ENCODE assay signal across 18 mouse cellular contexts in genomic region chr5:118647384-118647783, GRCm38 (mm10).
DNase-seq lines count a peak whose midpoint lies in the region; ATAC-seq and TF ChIP-seq lines count a peak whose summit lies in the region.
"Had no signal": no experiment of that assay in that cellular context is flagged by ENCODE, and none has a peak within 500 bp of the region (broad histone marks: within the 10 kb centered on the region; RNA-seq: fewer than 3 reads in every experiment).

No protein-coding gene starts in this region.

- TF ChIP-seq RAD21 in MEL (IDR thresholded peaks at IDR 0.05; ENCODE audit: low read depth, low read length) = no peak

- H3K9me3 ChIP-seq in liver, embryonic 13.5 days (replicated peaks) = no peaks in the 10 kb centered on the region
- no peaks in the 10 kb centered on the region for H3K9me3 ChIP-seq in MEL (replicated peaks; ENCODE audit: insufficient read depth, low read length)
- H3K9me3 ChIP-seq in liver, postnatal 0 days (ENCODE audit: low read length) = no peaks in the 10 kb centered on the region
- H3K9me3 ChIP-seq: forebrain, embryonic 12.5 days; midbrain, embryonic 15.5 days had no signal

- H3K27ac ChIP-seq in liver, embryonic 13.5 days = 0 out of 2 replicates have a peak overlapping the region, but pooled peaks have one; percentile 40
- peak overlapping the region; percentile 78 for H3K27ac ChIP-seq in MEL (ENCODE audit: control insufficient read depth, low read depth, low read length)
- H3K27ac ChIP-seq in liver, postnatal 0 days (ENCODE audit: low read depth) = peak overlapping the region; percentile 46
- H3K27ac ChIP-seq: forebrain, embryonic 12.5 days; midbrain, embryonic 15.5 days had no signal

- no peak for TF ChIP-seq EP300 in MEL (IDR thresholded peaks at IDR 0.05; ENCODE audit: low read depth in 1 of 2, low read length in 2 of 2)
- TF ChIP-seq EP300 in liver, postnatal 0 days (IDR thresholded peaks at IDR 0.05; ENCODE audit: low read depth) = no peak

- H3K36me3 ChIP-seq in liver, embryonic 13.5 days = no peaks in the 10 kb centered on the region
- H3K36me3 ChIP-seq in MEL (ENCODE audit: control insufficient read depth in 1 of 2, insufficient read depth in 2 of 2, low read length in 2 of 2) = peaks cover 0 to 32% of the 10 kb centered on the region in 2 experiments; a peak in 2 of 4 replicates
- H3K36me3 ChIP-seq in liver, postnatal 0 days (replicated peaks; ENCODE audit: insufficient read depth, low read length) = no peaks in the 10 kb centered on the region
- no peaks in the 10 kb centered on the region for H3K36me3 ChIP-seq in splenic B cell, adult 2 months (ENCODE audit: control insufficient read depth, insufficient read depth, low read length, poor library complexity, severe bottlenecking)
- H3K36me3 ChIP-seq: forebrain, embryonic 12.5 days; midbrain, embryonic 15.5 days had no signal

- peaks cover 30% of the 10 kb centered on the region for H3K79me2 ChIP-seq in MEL (ENCODE audit: control insufficient read depth, insufficient read depth, low read length, poor library complexity)

- TF ChIP-seq POLR2A in MEL (IDR thresholded peaks at IDR 0.05; ENCODE audit: control insufficient read depth in 1 of 2, insufficient read depth in 1 of 2, low read depth in 1 of 2, low read length in 2 of 2, poor library complexity in 1 of 2) = no peak

- H3K4me1 ChIP-seq in liver, embryonic 13.5 days (replicated peaks) = peaks cover 75% of the 10 kb centered on the region
- H3K4me1 ChIP-seq in MEL (ENCODE audit: control insufficient read depth in 1 of 2, insufficient read depth in 2 of 2, low read length in 2 of 2) = peaks cover 20 to 33% of the 10 kb centered on the region in 2 experiments
- H3K4me1 ChIP-seq in liver, postnatal 0 days (ENCODE audit: insufficient read depth) = peaks cover 59% of the 10 kb centered on the region

- H3K4me2 ChIP-seq in liver, embryonic 13.5 days = no peak overlapping the region
- no peak overlapping the region for H3K4me2 ChIP-seq in liver, postnatal 0 days (ENCODE audit: low read depth, low read length)
- H3K4me2 ChIP-seq: forebrain, embryonic 12.5 days; midbrain, embryonic 15.5 days had no signal

- intact Hi-C loops in gastrocnemius, postnatal 36 days (cut with DNase I) = no loop called here

- no peaks in the 10 kb centered on the region for H3K27me3 ChIP-seq in liver, embryonic 13.5 days
- no peaks in the 10 kb centered on the region for H3K27me3 ChIP-seq in MEL (ENCODE audit: control insufficient read depth in 1 of 2, insufficient read depth in 2 of 2, low read length in 2 of 2)
- no peaks in the 10 kb centered on the region for H3K27me3 ChIP-seq in liver, postnatal 0 days (ENCODE audit: insufficient read depth, low read length)
- H3K27me3 ChIP-seq in splenic B cell, adult 2 months (ENCODE audit: control insufficient read depth, insufficient read depth, low read length, poor library complexity, severe bottlenecking) = no peaks in the 10 kb centered on the region
- H3K27me3 ChIP-seq: forebrain, embryonic 12.5 days; midbrain, embryonic 15.5 days; Patski had no signal

- ATAC-seq in liver, embryonic 13.5 days (ENCODE audit: low read depth) = no peak
- peak; percentile 18; the same call in 1 of the 2 replicates for ATAC-seq in liver, postnatal 0 days
- ATAC-seq: midbrain, embryonic 15.5 days; Patski had no signal

- WGBS in liver, embryonic 13.5 days (ENCODE audit: insufficient replicate concordance) = 39% methylated on average over 6 of the region's 6 CpGs
- 31% methylated on average over 6 of the region's 6 CpGs for WGBS in liver, postnatal 0 days (ENCODE audit: insufficient replicate concordance)

- no peak for DNase-seq in liver, embryonic 13.5 days
- DNase-seq in liver (no peak), MEL (ENCODE audit: low read depth, low spot score) (peak; percentile 79)
- DNase-seq in liver, postnatal 0 days = no peak
- peak; percentile 73 for DNase-seq in splenic B cell, adult 2 months (ENCODE audit: low read depth, low spot score)
- no peak for DNase-seq in right cerebral cortex, adult 2 months (ENCODE audit: low spot score in 2 of 2)
- DNase-seq in gastrocnemius, postnatal 36 days = no peak
- no peak for DNase-seq in kidney, adult 18-20 months
- DNase-seq: cerebellum, adult 11-12 months; heart, adult 11 months; kidney, adult 11 months; layer of hippocampus, postnatal 36 days; lung, adult 18-20 months; lung, postnatal 36 days; right cerebral cortex, postnatal 4 days had no signal

- 0 out of 2 replicates have a peak overlapping the region, but pooled peaks have one; percentile 10 for H3K9ac ChIP-seq in liver, embryonic 13.5 days
- peak overlapping the region; percentile 48 for H3K9ac ChIP-seq in MEL (ENCODE audit: control insufficient read depth, low read depth, low read length, poor library complexity, severe bottlenecking)
- no peak overlapping the region for H3K9ac ChIP-seq in liver, postnatal 0 days (replicated peaks)
- H3K9ac ChIP-seq: forebrain, embryonic 12.5 days; midbrain, embryonic 15.5 days had no signal

- H3K4me3 ChIP-seq in liver, embryonic 13.5 days (replicated peaks) = no peak overlapping the region
- H3K4me3 ChIP-seq in MEL (ENCODE audit: control insufficient read depth in 1 of 2, insufficient read depth in 1 of 2, low read depth in 2 of 2, low read length in 2 of 2) = no peak overlapping the region
- no peak overlapping the region for H3K4me3 ChIP-seq in liver, postnatal 0 days (ENCODE audit: low read depth, low read length)
- H3K4me3 ChIP-seq: forebrain, embryonic 12.5 days; midbrain, embryonic 15.5 days had no signal

- no peak for TF ChIP-seq CTCF in MEL (IDR thresholded peaks at IDR 0.05 in 2 of 3, conservative IDR thresholded peaks at IDR 0.05 in 1 of 3; ENCODE audit: control insufficient read depth in 1 of 3, insufficient read depth in 1 of 3, low read depth in 2 of 3, low read length in 3 of 3, poor library complexity in 1 of 3, severe bottlenecking in 1 of 3)
- no peak for TF ChIP-seq CTCF in liver, postnatal 0 days (IDR thresholded peaks at IDR 0.05; ENCODE audit: low read depth)

TF ChIP-seq in MEL, 35 proteins besides CTCF, POLR2A, EP300 and RAD21:
- TF ChIP-seq BHLHE40 (IDR thresholded peaks at IDR 0.05; ENCODE audit: borderline replicate concordance, low read depth, low read length) (peak; percentile 70; the same call in 1 of the 2 replicates), MAX (IDR thresholded peaks at IDR 0.05; ENCODE audit: low read length) (peak; percentile 78; the same call in 1 of the 2 replicates), UBTF (IDR thresholded peaks at IDR 0.05; ENCODE audit: borderline replicate concordance, insufficient read depth, low read depth, low read length) (no peak), MYC (IDR thresholded peaks at IDR 0.05; ENCODE audit: low read depth, low read length) (peak; percentile 57; the same call in 1 of the 2 replicates), USF1 (IDR thresholded peaks at IDR 0.05; ENCODE audit: low read depth, low read length) (0 out of 2 replicates have a peak, but pooled peaks have one; percentile 9)

Comparison
In these comparisons a context has a peak if more than half of its experiments do, and no peak if none do; other contexts are left out.
1. DNase-seq: peak in MEL (single experiment) and splenic B cell, adult 2 months (single experiment); none in liver, embryonic 13.5 days (single experiment), liver (single experiment), liver, postnatal 0 days (single experiment), right cerebral cortex, adult 2 months (0 of 2), gastrocnemius, postnatal 36 days (0 of 2) and kidney, adult 18-20 months (single experiment).
2. Peak in every context shown above with its lines, with median percentiles within 50 percentile points of each other: H3K27ac ChIP-seq.